Mouse (Mus musculus): ENCODE measurements around the gene Fbxl12.

DNA sequence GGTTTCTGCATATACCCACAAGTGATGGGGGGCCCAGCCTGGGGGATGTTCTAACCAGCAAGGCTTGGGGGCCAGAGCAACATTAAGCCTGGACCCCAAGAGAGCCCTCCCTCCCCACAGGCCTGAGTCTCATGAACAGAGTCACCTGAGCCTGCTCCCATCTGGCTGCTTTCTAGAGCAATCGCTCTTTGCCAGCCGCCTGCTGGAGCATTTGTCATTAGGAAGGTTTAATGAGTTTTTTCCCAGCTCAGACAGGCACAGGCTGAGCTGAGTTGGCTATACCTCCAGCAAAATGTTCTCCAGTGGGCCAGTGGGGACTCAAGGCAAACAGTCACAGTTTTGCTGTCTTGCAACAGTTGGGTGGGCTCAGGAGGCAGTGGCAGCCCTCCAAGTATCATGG lies 19.8 kb upstream of the Fbxl12 start:
- TF ChIP-seq CTCF (conservative IDR thresholded peaks at IDR 0.05; ENCODE audit: low read length): no peak
- TF ChIP-seq NANOG (IDR thresholded peaks at IDR 0.05; ENCODE audit: borderline replicate concordance, low read length): no peak
- TF ChIP-seq POU5F1 (IDR thresholded peaks at IDR 0.05; ENCODE audit: borderline replicate concordance, low read length): no peak

All from E14TG2a.4 (cell line).